Mouse (Mus musculus) cerebellum, adult 8-10 months (tissue): ENCODE measurements around the gene Plch2.

ENCODE experiments used
- DNase-seq: peaks from one replicate; pipeline ENCODE4 v3.0.0; 2022

The Plch2 gene

DNA sequence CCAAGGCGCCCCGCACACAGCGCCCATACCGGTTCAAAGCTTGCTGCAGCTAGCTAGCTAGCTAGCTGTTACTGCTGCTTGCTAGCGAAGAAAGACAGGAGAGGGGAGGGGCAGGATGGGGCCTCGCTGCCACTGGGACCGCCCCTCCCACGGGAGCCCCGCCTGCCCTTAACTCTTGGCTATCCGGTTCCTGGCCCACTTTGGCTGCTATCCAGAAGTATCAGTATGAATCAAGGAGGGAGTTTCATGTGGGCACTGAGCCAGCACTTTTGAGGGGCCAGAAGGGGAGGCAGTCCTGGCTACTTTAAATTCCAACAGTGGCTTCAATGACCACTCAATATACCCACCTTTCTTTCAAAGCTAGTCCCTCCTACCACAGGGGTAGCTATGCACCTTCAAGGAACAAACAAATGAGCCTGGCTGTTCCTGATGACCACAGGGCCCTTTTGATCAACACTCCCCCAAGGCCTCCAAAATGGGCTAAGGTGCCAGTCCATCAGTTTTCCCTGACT, 37.2 kb downstream of the Plch2 start:
- peak; percentile 89 for DNase-seq

DNA sequence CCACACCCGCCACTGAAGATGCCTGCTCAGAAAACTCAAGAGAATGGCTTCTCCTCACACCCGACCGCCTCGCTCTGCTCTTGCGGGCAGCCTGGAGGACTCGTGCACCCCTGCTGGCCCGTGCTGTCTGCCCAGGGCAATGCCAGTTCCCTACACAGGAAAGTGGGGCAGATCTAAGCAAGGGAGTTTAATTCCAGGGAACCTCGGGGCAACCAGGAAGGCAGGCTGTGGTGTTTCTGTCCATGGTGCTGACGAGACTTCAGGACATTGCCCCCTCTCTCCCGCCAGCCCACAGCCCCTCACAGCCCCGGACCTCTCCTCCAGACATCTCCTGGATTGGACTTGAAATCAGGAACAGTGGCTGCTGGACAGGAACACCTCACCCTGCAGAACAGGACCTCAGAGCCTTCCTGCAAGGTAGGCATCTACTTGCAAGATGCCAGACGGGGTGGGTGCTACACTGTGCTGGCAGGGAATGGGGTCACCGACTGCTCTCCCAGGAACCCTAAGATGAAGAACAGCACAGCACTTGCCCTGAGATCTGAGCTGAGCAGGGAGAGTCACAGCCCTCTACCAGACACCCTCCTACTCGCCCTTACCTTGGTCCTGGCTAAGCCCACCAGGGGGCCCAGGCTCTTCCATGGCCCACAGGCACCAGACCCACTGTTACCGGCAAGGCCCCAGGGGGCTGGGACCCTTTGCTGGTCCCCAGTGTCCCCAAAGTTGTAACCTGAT, 37.8 kb downstream of the Plch2 start:
- DNase-seq: peak; percentile 80

- peak; percentile 53 for DNase-seq
Measured at GRCm38 (mm10) chr4:155018066-155018465, 38.5 kb downstream of the Plch2 start.

GRCm38 (mm10) chr4:155017253-155017878, 39.2 kb downstream of the Plch2 start:
- DNase-seq: peak; percentile 73

DNA sequence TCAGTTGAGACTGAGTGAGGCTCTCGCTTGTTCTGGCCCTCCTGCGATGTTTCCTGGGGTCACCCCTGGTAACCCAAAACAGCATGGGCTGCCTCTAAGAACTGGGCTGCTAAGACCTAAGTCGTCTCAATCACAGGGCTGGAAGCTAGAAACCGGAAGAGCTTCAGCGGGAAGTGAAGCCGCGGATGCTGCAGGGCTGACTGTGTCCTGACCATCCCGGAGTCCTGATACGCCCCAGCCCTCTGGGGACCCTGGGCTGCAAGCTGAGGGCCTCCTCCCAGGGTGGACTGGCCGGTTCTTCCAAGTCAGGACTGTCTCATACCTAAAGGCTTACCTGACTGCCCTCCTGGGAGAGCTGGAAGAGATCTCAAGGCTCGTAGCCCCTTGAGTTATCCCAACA, 39.8 kb downstream of the Plch2 start:
- peak; percentile 51 for DNase-seq

DNA sequence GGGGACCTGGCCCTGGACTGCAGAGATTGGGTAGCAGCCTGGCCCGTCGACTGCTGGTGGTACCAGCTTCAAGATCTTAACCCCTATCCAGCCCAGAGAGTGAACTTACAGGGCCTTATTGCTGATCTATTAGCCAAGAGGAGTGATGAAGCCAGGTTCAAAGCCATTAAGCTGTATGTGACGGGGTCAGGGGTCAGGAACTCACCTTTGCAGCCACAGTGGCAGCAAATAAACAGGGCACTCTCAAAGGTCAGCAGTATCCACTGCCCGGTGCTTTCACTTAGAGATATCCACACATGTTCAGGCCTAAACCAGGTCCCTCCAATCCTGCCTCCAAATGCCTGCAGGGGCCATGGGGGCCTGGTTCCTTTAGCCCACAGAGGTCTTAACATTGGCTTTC, 41.0 kb downstream of the Plch2 start:
- DNase-seq: no peak

DNA sequence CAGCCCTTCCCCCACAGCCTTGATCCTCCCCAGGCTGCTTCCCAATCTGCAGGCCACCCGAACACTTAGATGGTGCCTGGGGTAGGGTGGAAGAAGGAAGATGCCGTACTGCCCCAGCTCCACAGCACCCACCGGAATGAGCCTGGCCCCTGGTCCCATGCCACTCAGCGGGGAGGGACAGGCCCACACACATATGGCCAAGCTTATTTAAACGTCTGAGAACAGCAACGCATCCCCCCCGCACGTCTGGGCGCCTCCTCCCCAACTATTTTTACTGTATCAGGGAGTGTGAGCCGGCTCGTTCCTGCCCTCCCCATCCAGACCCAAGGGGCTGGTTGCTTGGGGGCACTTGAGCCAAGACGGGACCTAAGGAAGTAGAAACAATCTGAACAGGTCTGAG, 41.8 kb downstream of the Plch2 start:
- DNase-seq: no peak

DNA sequence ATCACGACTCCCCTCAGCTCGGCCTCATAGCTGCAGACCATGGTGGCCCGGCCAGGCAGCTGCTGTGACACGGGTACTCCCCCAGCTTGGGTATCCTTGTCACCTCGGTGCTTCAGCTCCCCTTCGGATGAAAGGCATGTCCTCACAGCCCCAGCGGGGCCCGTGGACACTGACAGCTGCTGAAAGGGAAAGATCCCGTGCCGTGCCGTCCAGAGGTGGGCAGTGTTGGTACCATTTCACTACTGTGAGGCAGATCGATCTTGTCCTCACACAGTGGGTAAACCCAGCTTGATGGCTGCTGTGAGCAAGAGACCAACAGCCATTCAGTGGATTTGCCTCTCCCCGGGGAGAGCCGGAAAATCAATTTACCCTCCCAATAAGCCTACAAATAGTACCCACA, 42.3 kb downstream of the Plch2 start:
- no peak for DNase-seq

DNA sequence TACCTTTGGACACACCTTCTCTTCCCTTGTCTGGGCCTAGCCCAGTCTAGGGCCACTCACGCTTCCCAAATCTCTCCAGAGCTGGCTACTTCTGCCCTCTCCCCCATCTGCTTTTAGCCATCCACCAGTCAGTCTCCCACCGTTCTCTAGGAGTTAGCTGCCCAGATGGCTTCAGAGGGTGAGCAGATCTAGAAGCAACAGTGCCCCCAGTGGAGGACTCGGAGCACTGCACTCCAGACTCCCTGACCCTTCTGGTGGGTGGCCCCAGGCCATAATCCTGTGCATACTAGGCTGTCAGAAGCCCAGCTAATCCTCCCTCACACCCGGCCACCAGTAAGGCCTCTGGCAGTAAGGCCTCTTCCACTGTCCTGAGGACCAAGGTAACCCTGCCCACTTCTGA, 43.8 kb downstream of the Plch2 start:
- peak; percentile 86 for DNase-seq

- peak; percentile 67 for DNase-seq
Measured at GRCm38 (mm10) chr4:155012115-155012514, 44.5 kb downstream of the Plch2 start.

DNA sequence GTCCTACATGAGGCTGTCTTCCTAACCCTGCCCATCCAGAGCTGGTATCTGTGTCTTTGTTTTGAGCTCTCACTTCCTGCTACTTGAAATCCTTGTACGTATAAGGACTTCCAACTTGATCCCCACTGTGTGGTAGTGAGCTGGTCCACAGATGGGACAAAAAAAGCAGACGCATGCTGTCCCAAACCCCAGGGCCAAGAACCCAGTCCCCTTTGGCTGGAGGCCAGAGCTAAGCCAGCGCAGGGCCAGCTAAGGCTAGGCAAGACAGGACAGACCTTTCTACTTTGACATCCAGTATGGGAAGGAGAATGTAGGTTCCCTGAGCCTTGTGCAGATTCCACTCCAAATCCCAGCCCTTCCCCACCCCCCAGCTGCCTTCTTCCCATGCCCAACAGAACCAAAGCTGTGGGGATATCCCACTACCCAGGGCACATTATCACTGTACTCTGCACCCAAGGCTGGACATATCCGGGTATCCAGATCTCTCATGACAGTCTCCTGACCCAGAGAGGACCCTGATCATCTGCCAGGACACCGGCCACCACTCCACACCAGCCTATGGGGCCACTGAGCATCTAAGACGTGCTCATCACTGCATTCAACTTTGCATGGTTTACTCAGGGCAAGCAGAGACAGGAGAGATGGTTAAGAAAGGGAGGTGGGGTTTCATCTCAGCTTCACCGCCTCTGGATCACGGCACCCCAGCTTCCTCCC, 45.1 kb downstream of the Plch2 start:
- DNase-seq: peak; percentile 70

DNA sequence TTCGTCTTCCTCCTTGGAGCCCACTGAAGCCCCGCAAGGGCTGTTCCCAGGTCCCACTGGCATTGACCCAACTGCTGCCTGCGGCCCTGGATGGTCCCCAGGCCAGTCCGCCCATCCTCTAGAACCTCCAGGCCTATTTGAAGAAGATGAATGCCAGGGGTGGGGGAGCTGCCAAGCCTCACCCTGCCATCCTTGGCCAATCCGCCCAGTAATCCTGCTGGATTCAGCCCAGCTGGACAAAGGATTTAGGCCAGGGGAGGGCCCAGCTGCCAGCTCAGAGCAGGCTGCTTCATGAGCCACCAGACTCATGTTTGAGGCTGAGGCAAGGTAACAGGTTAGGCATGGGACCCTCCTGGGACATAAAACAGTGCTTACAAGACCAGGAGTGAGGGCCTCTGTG, 45.7 kb downstream of the Plch2 start:
- peak; percentile 88 for DNase-seq

GRCm38 (mm10) chr4:155009216-155009615, 47.4 kb downstream of the Plch2 start:
- DNase-seq: peak; percentile 39

- DNase-seq: no peak
Measured at GRCm38 (mm10) chr4:155008075-155008474, 48.5 kb downstream of the Plch2 start.

- no peak for DNase-seq
Measured at GRCm38 (mm10) chr4:155007641-155008040, 48.9 kb downstream of the Plch2 start.

DNA sequence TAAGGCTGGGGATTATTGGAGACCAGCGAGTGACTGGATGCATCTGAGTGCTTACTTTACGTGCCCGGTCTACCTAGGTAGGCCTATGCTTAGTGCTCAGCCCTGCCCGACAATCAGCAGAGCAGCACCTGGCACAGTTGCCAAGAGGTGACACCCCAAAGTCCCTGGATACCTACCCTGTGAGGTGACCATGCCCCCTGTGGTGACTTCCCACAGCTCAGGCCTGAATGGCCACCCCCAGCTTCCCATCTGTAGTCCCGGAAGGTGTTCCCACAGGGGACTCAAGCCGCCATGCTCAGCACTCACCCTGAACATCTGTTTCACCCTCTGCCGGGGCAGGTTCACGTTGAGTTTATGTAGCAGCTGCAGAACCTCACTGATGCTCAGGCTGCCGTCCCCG, 50.3 kb downstream of the Plch2 start:
- no peak for DNase-seq

- no peak for DNase-seq
Measured at GRCm38 (mm10) chr4:155005278-155005677, 51.3 kb downstream of the Plch2 start.

DNA sequence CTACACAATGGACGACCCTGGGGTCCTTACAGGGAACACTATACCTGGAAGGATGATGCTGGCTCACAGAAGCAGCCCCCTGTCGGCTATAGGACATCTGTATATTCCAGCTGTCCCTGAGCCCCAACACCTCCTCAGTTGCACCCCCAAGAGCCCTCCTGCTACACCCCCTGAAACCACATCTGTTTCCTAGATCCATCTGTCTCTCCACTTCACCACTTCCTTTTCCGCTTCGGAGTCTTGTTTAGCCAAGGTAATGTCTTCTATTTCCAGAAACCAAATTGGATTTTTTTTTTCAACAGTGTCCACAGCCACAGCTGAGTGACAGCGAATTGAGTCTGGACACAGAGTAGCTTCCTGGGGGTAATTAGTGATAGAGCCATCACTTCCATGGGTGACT, 57.2 kb downstream of the Plch2 start:
- no peak for DNase-seq

GRCm38 (mm10) chr4:154996572-154997154, 59.9 kb downstream of the Plch2 start:
- DNase-seq: no peak

DNA sequence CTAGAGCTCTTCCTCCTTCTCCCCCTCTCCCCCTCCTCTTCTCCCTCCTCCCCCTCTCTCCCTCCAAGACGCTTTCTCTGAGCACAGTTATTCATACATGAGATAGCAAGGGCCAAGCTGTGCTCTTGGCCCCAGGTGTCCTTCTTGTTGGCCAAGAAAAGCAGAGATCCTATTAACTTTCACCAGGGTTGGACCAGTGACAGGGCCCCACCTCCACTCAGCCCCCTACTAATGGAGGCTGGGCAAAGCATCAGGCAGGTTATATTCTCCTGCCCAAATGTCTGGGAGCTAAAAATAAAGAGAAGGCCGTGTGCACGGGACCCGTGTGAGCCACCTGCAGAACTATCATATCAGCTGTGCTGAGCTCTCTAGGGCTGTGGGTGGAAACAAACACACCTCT, 61.7 kb downstream of the Plch2 start:
- no peak for DNase-seq

DNA sequence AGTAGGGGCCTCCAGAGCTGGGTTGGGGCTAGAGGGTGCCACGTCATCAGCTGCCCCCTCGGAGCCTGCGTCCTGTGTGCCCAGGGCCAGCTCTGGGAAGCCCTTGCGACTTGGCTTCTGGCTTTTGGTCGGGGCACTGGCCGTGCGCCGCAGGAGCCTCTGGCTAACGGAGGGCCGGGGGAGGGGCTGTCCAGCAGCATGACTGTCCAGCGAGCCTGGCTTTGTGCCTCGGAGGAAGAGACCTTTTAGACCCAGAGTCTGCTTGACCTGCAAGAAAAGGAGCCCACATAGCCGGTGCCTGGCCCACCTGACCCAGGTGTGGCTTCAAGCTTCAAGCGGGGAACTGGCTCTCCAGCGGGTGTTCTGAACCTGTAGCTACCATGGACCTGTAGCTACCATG, 69.8 kb downstream of the Plch2 start:
- no peak for DNase-seq

DNA sequence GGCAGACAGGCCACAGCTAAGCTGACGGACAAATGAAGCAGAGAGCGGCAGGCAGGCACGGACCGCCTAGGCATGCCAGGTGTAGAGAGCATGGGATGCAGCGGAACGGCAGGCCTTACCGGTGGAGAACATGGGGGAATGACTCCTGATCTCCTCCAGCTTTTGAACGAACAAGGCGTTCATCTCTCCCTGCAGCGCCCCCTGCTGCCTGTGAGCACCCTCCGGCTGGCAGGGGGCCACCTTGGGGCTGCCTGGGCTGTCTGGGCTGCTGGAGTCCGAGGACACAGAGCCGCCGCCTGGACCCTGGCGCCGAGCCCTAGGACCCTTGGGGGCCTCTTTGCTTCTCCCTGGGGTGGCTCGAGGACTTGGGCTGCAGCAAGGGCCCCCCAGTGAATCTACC, 70.5 kb downstream of the Plch2 start:
- DNase-seq: peak; percentile 74

DNA sequence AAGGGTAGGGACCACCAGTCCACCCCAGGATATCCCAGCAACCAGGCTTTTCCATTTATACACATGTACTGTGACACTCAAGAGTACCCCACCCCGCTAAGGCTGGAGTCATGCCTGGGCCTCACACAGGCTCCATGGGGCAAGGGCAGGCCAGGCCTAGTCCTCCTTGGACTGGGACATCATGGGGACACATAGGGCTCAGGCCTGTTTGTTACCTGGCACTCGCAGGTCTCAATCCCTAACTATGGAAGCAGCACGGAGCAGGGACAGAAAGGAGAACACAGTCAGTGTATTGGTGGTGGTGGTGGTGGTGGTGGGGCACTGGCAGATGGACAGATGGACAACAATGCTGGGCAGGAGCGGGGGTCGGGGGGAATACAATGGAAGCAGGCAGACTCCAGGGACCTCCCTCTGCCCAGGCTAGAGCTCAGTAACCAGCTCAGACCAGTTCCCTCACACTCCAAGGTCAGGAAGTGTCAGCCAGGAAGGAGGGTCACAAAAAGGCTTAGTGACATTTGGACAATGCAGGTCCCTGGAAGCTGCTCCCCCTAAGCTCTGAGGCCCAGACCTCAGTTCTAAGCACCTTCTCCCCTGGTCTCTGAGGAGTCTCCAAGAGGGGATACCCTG, 71.3 kb downstream of the Plch2 start:
- DNase-seq: no peak
